8 mouse cellular contexts compared by ENCODE assay signal in genomic region chr19:41932686-41933085, GRCm38 (mm10). TPM values are rescaled to one million over a fixed set of nuclear protein-coding genes. Genes with fewer than 3 reads are reported as not detected.
DNase-seq lines count a peak whose midpoint lies in the region; ATAC-seq lines count a peak whose summit lies in the region.

No protein-coding gene starts in this region.

- peak overlapping the region; percentile 66 for H3K9ac ChIP-seq in forebrain, embryonic 16.5 days (replicated peaks; ENCODE audit: low read depth, low read length)

- H3K4me2 ChIP-seq in forebrain, embryonic 16.5 days (ENCODE audit: low read length): peak overlapping the region; percentile 93

- 0 out of 2 replicates have a peak, but pooled peaks have one; percentile 6 for ATAC-seq in cerebellum, adult (ENCODE audit: insufficient number of reproducible peaks, low FRiP score, low TSS enrichment)
- peak; percentile 18 for ATAC-seq in forebrain, embryonic 16.5 days
- ATAC-seq in megakaryocyte, adult 5-6 weeks (ENCODE audit: poor library complexity, severe bottlenecking): peak; percentile 53

- H3K27ac ChIP-seq in forebrain, embryonic 16.5 days (ENCODE audit: low read length): peak overlapping the region; percentile 31

- H3K27me3 ChIP-seq in forebrain, embryonic 16.5 days (replicated peaks; ENCODE audit: control insufficient read depth, insufficient read depth, low read length): no peaks in the 10 kb centered on the region

- H3K9me3 ChIP-seq in forebrain, embryonic 16.5 days (ENCODE audit: control insufficient read depth, low read length): no peaks in the 10 kb centered on the region

- no peak for DNase-seq in cerebellum, postnatal 36 days
- peak; percentile 10 for DNase-seq in retina, embryonic 14.5 days (ENCODE audit: low spot score)
- no peak for DNase-seq in retina, postnatal 1 day
- DNase-seq in urinary bladder, postnatal 25 days (ENCODE audit: low spot score): no peak
- DNase-seq in ovary, adult 18-20 months (ENCODE audit: low spot score): no peak

- H3K4me1 ChIP-seq in forebrain, embryonic 16.5 days (replicated peaks; ENCODE audit: control insufficient read depth, insufficient read depth, low read length): peaks cover 19% of the 10 kb centered on the region

- peaks cover 5% of the 10 kb centered on the region; the same call in 1 of the 2 replicates for H3K36me3 ChIP-seq in forebrain, embryonic 16.5 days (ENCODE audit: control insufficient read depth, insufficient read depth)

- 0% methylated on average over 28 of the region's 28 CpGs for WGBS in forebrain, embryonic 16.5 days

- peak overlapping the region; percentile 97 for H3K4me3 ChIP-seq in forebrain, embryonic 16.5 days (replicated peaks; ENCODE audit: low read length)

RNA-seq across cellular contexts. Expression of gene Exosc1, which starts 0.5 kb away (rescaled TPM):
- polyA plus RNA-seq in forebrain, embryonic 16.5 days (2015; fragmentation: Nextera tagmentation; extraction: Ambion mirVana): 71.0 and 72.3 TPM in 2 replicates
- total RNA-seq in megakaryocyte, adult 5-6 weeks (2015): 37.0 and 38.6 TPM in 2 replicates
- 29.3 and 40.2 TPM in 2 replicates for total RNA-seq in megakaryocyte, adult 5-6 weeks (2017)

RNA-seq across cellular contexts. Expression of gene Zdhhc16, which starts 0.6 kb away (rescaled TPM):
- polyA plus RNA-seq in forebrain, embryonic 16.5 days (2015; fragmentation: Nextera tagmentation; extraction: Ambion mirVana): 90.2 and 99.3 TPM in 2 replicates
- 25.9 and 36.1 TPM in 2 replicates for total RNA-seq in megakaryocyte, adult 5-6 weeks (2015)
- total RNA-seq in megakaryocyte, adult 5-6 weeks (2017): 22.4 and 26.4 TPM in 2 replicates

RNA-seq across cellular contexts. Expression of gene Pgam1, which starts 21.0 kb away (rescaled TPM):
- polyA plus RNA-seq in forebrain, embryonic 16.5 days (2015; fragmentation: Nextera tagmentation; extraction: Ambion mirVana): 480 and 488 TPM in 2 replicates
- total RNA-seq in megakaryocyte, adult 5-6 weeks (2015): 587 and 602 TPM in 2 replicates
- total RNA-seq in megakaryocyte, adult 5-6 weeks (2017): 254 and 291 TPM in 2 replicates

RNA-seq across cellular contexts. Expression of gene Rrp12, which starts 36.7 kb away (rescaled TPM):
- polyA plus RNA-seq in forebrain, embryonic 16.5 days (2015; fragmentation: Nextera tagmentation; extraction: Ambion mirVana): 19.5 and 21.0 TPM in 2 replicates
- total RNA-seq in megakaryocyte, adult 5-6 weeks (2015): 2.3 and 3.4 TPM in 2 replicates
- 4.6 and 5.1 TPM in 2 replicates for total RNA-seq in megakaryocyte, adult 5-6 weeks (2017)

RNA-seq across cellular contexts. Expression of gene Mms19, which starts 48.3 kb away (rescaled TPM):
- 35.0 and 39.4 TPM in 2 replicates for polyA plus RNA-seq in forebrain, embryonic 16.5 days (2015; fragmentation: Nextera tagmentation; extraction: Ambion mirVana)
- 18.5 and 24.7 TPM in 2 replicates for total RNA-seq in megakaryocyte, adult 5-6 weeks (2015)
- 21.7 and 33.8 TPM in 2 replicates for total RNA-seq in megakaryocyte, adult 5-6 weeks (2017)
